Mouse (Mus musculus): ENCODE measurements around the gene Mtpn. TPM values are rescaled to one million over a fixed set of nuclear protein-coding genes. Genes with fewer than 3 reads are reported as not detected.

Mtpn gene
- polyA plus RNA-seq, 1 experiment from 2014 or later: 167 TPM

DNA sequence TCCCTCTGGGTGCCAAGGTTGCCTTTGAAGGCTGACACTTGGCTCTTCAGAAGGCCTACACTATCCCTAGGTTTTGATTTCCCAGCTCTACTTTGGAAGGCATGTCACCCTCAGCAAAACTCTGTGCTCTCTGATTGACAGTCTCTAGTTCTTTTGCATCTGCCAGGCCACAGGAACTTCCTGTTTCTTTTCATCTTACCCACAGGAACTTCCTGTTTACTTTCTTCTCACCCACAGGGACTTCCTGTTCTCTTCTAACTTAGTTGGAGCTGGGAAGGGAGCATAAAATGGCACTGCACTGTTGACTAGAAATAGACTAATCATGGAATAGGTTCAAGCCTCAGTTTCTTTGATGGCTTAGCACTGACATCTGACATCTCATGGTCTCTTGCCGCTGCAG lies 77.2 kb downstream of the Mtpn start:
- no peaks in the 10 kb centered on the region for H3K4me1 ChIP-seq (ENCODE audit: control insufficient read depth, insufficient read depth, low read length)
- H3K27ac ChIP-seq (ENCODE audit: low read length): no peak overlapping the region
- no peak for ATAC-seq (ENCODE audit: insufficient read depth, low FRiP score)
- no peak overlapping the region for H3K9ac ChIP-seq (ENCODE audit: low read length)
- H3K9me3 ChIP-seq (replicated peaks; ENCODE audit: control insufficient read depth, low read length): no peaks in the 10 kb centered on the region
- no peak overlapping the region for H3K4me3 ChIP-seq (replicated peaks; ENCODE audit: low read length)
- 89% methylated on average over 1 of the region's 1 CpGs for WGBS
- no peaks in the 10 kb centered on the region for H3K36me3 ChIP-seq (ENCODE audit: control insufficient read depth, insufficient read depth, low read length)
- H3K4me2 ChIP-seq (ENCODE audit: low read depth, low read length): no peak overlapping the region
- no peaks in the 10 kb centered on the region for H3K27me3 ChIP-seq (ENCODE audit: control insufficient read depth, insufficient read depth, low read length)

Small RNAs within 50 kb of the gene (microRNA-seq; reads per million reads assigned to microRNA genes)
- gene Gm23053: not detected

Other genes starting within 250 kb of the Mtpn start
- 0.22 and 0.34 TPM in 2 replicates for gene Slc13a4, start 231.8 kb downstream of the Mtpn start, polyA plus RNA-seq (2015; fragmentation: Nextera tagmentation; extraction: Ambion mirVana)
- 1.8 and 1.9 TPM in 2 replicates for gene Fam180a, start 213.7 kb downstream of the Mtpn start, polyA plus RNA-seq (2015; fragmentation: Nextera tagmentation; extraction: Ambion mirVana)